Comparison of ENCODE assay signal across 27 mouse cellular contexts in the genomic region with DNA sequence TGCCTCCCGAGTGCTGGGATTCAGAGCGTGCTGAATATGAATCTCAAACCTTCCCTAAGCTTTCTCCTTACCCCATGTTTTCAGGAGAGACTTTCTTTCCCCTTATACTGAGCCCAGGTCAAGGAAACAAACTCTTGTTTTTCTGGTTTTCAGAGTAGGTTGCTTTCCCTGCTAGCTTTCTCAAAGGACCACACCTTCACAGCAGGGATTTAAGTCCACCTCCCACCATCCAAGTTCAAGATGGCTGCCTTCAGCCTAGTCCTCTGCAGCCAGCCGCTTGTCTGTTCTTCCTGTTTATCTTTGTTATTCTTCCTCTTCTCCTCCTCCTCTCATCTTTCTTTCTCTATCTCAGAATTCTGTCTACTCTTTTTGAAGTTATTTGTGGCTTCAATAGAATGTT. TPM values are rescaled to one million over a fixed set of nuclear protein-coding genes. Genes with fewer than 3 reads are reported as not detected.
DNase-seq lines count a peak whose midpoint lies in the region; ATAC-seq and TF ChIP-seq lines count a peak whose summit lies in the region.
"Had no signal": no experiment of that assay in that cellular context is flagged by ENCODE, and none has a peak within 500 bp of the region (broad histone marks: within the 10 kb centered on the region; RNA-seq: fewer than 3 reads in every experiment).

No protein-coding gene starts in this region.

- no peaks in the 10 kb centered on the region for H3K36me3 ChIP-seq in liver, embryonic 13.5 days
- H3K36me3 ChIP-seq in ES-E14 (ENCODE audit: control insufficient read depth, insufficient read depth, low read length, poor library complexity, severe bottlenecking): no peaks in the 10 kb centered on the region
- H3K36me3 ChIP-seq in midbrain, embryonic 11.5 days (ENCODE audit: control insufficient read depth, insufficient read depth, low read length): no peaks in the 10 kb centered on the region
- H3K36me3 ChIP-seq: forebrain, embryonic 12.5 days; G1E; heart, embryonic 10.5 days; heart, embryonic 13.5 days had no signal

- no peaks in the 10 kb centered on the region for H3K27me3 ChIP-seq in liver, embryonic 13.5 days
- H3K27me3 ChIP-seq in midbrain, embryonic 11.5 days (ENCODE audit: control insufficient read depth, insufficient read depth, low read length): no peaks in the 10 kb centered on the region; the same call in 1 of the 2 replicates
- H3K27me3 ChIP-seq: forebrain, embryonic 12.5 days; heart, embryonic 13.5 days; Patski had no signal

- 86% methylated on average over 3 of the region's 3 CpGs for WGBS in liver, embryonic 13.5 days (ENCODE audit: insufficient replicate concordance)
- 88% methylated on average over 3 of the region's 3 CpGs for WGBS in midbrain, embryonic 11.5 days

- H3K9ac ChIP-seq in liver, embryonic 13.5 days: peak overlapping the region; percentile 37; the same call in 1 of the 2 replicates
- H3K9ac ChIP-seq in ES-E14 (ENCODE audit: insufficient read depth, low read depth, low read length, poor library complexity, severe bottlenecking): no peak overlapping the region
- no peak overlapping the region for H3K9ac ChIP-seq in midbrain, embryonic 11.5 days (ENCODE audit: low read length)
- H3K9ac ChIP-seq: forebrain, embryonic 12.5 days; heart, embryonic 13.5 days; hindbrain, embryonic 14.5 days had no signal

- H3K4me3 ChIP-seq in liver, embryonic 13.5 days (replicated peaks): no peak overlapping the region
- H3K4me3 ChIP-seq in ES-E14 (ENCODE audit: insufficient read depth in 1 of 2, low read depth in 1 of 2, low read length in 2 of 2, poor library complexity in 1 of 2, severe bottlenecking in 1 of 2): no peak overlapping the region
- no peak overlapping the region for H3K4me3 ChIP-seq in midbrain, embryonic 11.5 days (ENCODE audit: low read depth, low read length)
- H3K4me3 ChIP-seq: forebrain, embryonic 12.5 days; heart, adult 2 months; heart, embryonic 10.5 days; heart, embryonic 13.5 days had no signal

- no peak for ATAC-seq in liver, embryonic 13.5 days (ENCODE audit: low read depth)
- no peak for ATAC-seq in midbrain, embryonic 11.5 days (ENCODE audit: low FRiP score)
- ATAC-seq: activated CD4-positive, CD25-positive, alpha-beta regulatory T cell, adult 4 months; CD4-positive, CD25-positive, alpha-beta regulatory T cell, adult 4 months; forebrain, embryonic 16.5 days; hindbrain, postnatal 0 days; inflammation-experienced regulatory T-cells, adult 6 months; Patski had no signal

- H3K4me1 ChIP-seq in liver, embryonic 13.5 days (replicated peaks): peaks cover 88% of the 10 kb centered on the region
- peaks cover 10 to 24% of the 10 kb centered on the region in 2 experiments for H3K4me1 ChIP-seq in ES-E14 (ENCODE audit: control insufficient read depth in 2 of 2, insufficient read depth in 2 of 2, low read length in 2 of 2, poor library complexity in 1 of 2)
- no peaks in the 10 kb centered on the region for H3K4me1 ChIP-seq in midbrain, embryonic 11.5 days (ENCODE audit: control insufficient read depth, insufficient read depth, low read length)
- H3K4me1 ChIP-seq: forebrain, embryonic 12.5 days had no signal

- H3K27ac ChIP-seq in liver, embryonic 13.5 days: peak overlapping the region; percentile 97
- H3K27ac ChIP-seq in ES-E14 (ENCODE audit: insufficient read depth, low read depth, low read length, poor library complexity, severe bottlenecking): peak overlapping the region; percentile 43; the same call in 1 of the 2 replicates
- H3K27ac ChIP-seq in midbrain, embryonic 11.5 days (ENCODE audit: low read depth, low read length): no peak overlapping the region
- H3K27ac ChIP-seq: forebrain, embryonic 12.5 days; heart, adult 2 months; heart, embryonic 10.5 days; heart, embryonic 13.5 days; hindbrain, embryonic 14.5 days; hindbrain, postnatal 0 days had no signal

- H3K9me3 ChIP-seq in liver, embryonic 13.5 days (replicated peaks): no peaks in the 10 kb centered on the region
- H3K9me3 ChIP-seq in ES-E14 (ENCODE audit: control insufficient read depth, insufficient read depth, low read depth, low read length): no peaks in the 10 kb centered on the region
- no peaks in the 10 kb centered on the region for H3K9me3 ChIP-seq in midbrain, embryonic 11.5 days (ENCODE audit: control insufficient read depth, low read length)
- H3K9me3 ChIP-seq: forebrain, embryonic 12.5 days; heart, embryonic 10.5 days; heart, embryonic 13.5 days had no signal

- DNase-seq in liver, embryonic 13.5 days: no peak
- DNase-seq in liver (no peak), ES-E14 (ENCODE audit: low read depth, low spot score) (no peak), ZHBTc4 (ENCODE audit: low read depth, low spot score) (peak; percentile 56)
- no peak for DNase-seq in spleen, postnatal 14 days (ENCODE audit: low spot score in 2 of 2)
- DNase-seq in midbrain, embryonic 11.5 days (ENCODE audit: low spot score, missing footprints): no peak
- DNase-seq: adrenal gland, postnatal 10 days; adrenal gland, postnatal 36 days; cerebellum, adult 18-20 months; cerebellum, adult 9-10 months; cerebellum, postnatal 14 days; gastrocnemius, postnatal 10 days; gastrocnemius, postnatal 36 days; heart, adult 2 months; heart, postnatal 14 days; heart, postnatal 4 days had no signal

- 0 out of 2 replicates have a peak overlapping the region, but pooled peaks have one; percentile 15 for H3K4me2 ChIP-seq in liver, embryonic 13.5 days
- H3K4me2 ChIP-seq in midbrain, embryonic 11.5 days: no peak overlapping the region
- H3K4me2 ChIP-seq: forebrain, embryonic 12.5 days; heart, embryonic 13.5 days; hindbrain, embryonic 14.5 days had no signal

- in situ Hi-C loops in ES-E14 (cut with MboI; ENCODE audit: low sequenced_read_pairs in 2 of 2, unreplicated experiment in 2 of 2): no loop called here

TF ChIP-seq in ES-E14, 5 proteins besides CTCF, POLR2A, EP300 and RAD21:
- TF ChIP-seq CHD2 (IDR thresholded peaks at IDR 0.05; ENCODE audit: low read depth, low read length): no peak
- no peak for TF ChIP-seq HCFC1 (IDR thresholded peaks at IDR 0.05; ENCODE audit: borderline replicate concordance, insufficient read depth, low read length)
- TF ChIP-seq MAFK (IDR thresholded peaks at IDR 0.05; ENCODE audit: insufficient read depth, low read depth, low read length): no peak
- no peak for TF ChIP-seq ZNF384 (IDR thresholded peaks at IDR 0.05; ENCODE audit: low read depth, low read length)
- TF ChIP-seq ZC3H11A (IDR thresholded peaks at IDR 0.05; ENCODE audit: borderline replicate concordance, low read depth, low read length): no peak

RNA-seq across cellular contexts. Expression of gene Vwf, which starts 20.1 kb away (rescaled TPM):
- 12.7 and 13.3 TPM in 2 replicates for polyA plus RNA-seq in liver, embryonic 13.5 days (2015; fragmentation: Nextera tagmentation; extraction: Ambion mirVana)
- total RNA-seq in ES-E14 (2012; rRNA removed): 3.0 and 6.8 TPM in 2 replicates
- polyA plus RNA-seq in midbrain, embryonic 11.5 days (2014; fragmentation: Nextera tagmentation; extraction: Ambion mirVana): 13.9 and 15.8 TPM in 2 replicates
- polyA plus RNA-seq: CD4-positive, CD25-positive, alpha-beta regulatory T cell, adult 4 months had no signal
